Comparison of ENCODE assay signal across 8 mouse cellular contexts in the genomic region with DNA sequence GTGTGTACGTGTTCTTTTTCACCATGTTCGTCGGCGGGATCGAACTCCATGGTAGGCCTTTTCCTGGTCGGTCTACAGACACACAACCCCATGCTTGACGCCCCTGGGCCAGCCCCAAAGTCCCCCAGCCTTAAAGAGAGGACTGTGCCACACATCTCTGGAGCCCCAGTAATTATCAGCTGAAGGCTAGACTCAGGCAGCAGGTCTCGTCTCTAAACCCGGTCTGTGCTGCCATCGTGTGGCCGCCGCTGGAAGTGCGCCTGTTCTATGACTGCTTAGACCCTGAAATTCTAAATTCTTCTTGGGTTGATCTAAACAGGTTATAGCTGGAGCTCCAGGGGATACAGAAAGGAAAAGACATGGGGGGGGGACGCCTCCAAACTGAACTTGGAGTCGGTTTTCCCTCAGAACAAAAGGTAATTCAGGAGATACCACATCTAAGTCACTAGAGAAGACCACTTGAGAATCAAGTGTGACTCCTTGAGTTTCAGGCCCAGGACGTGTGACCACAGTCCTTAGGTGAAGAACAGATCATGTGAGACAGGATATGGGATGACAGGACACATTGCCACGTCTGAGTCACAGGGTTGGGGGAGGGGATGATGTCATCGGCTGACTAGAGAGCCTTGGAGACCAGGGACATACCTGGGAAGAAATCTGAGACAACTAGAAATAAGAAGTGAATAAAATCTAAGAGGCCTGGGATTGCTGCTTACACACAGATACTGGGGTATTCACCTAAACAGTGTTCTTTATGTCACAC. TPM values are rescaled to one million over a fixed set of nuclear protein-coding genes. Genes with fewer than 3 reads are reported as not detected.
DNase-seq lines count a peak whose midpoint lies in the region; ATAC-seq and TF ChIP-seq lines count a peak whose summit lies in the region.

No protein-coding gene starts in this region.

- H3K9me3 ChIP-seq in embryonic facial prominence, embryonic 12.5 days: no peaks in the 10 kb centered on the region

- H3K36me3 ChIP-seq in embryonic facial prominence, embryonic 12.5 days: no peaks in the 10 kb centered on the region
- no peaks in the 10 kb centered on the region for H3K36me3 ChIP-seq in kidney, adult 2 months (ENCODE audit: control insufficient read depth, insufficient read depth, low read length)

- peak; percentile 58; the same call in 1 of the 2 replicates for ATAC-seq in embryonic facial prominence, embryonic 12.5 days (ENCODE audit: insufficient number of reproducible peaks, insufficient read depth, low FRiP score, low TSS enrichment)

- H3K9ac ChIP-seq in embryonic facial prominence, embryonic 12.5 days: no peak overlapping the region

- no peak for TF ChIP-seq POLR2A in kidney, adult 2 months (IDR thresholded peaks at IDR 0.05; ENCODE audit: low read depth, low read length)

- H3K4me2 ChIP-seq in embryonic facial prominence, embryonic 12.5 days (replicated peaks): peak overlapping the region; percentile 38

- H3K4me3 ChIP-seq in embryonic facial prominence, embryonic 12.5 days: no peak overlapping the region
- no peak overlapping the region for H3K4me3 ChIP-seq in kidney, adult 2 months (ENCODE audit: insufficient read depth, low read depth, low read length)

- no peaks in the 10 kb centered on the region for H3K4me1 ChIP-seq in embryonic facial prominence, embryonic 12.5 days
- H3K4me1 ChIP-seq in kidney, adult 2 months (ENCODE audit: control insufficient read depth, insufficient read depth, low read length): no peaks in the 10 kb centered on the region

- DNase-seq in 3134 (ENCODE audit: extremely low read depth, insufficient read length, low spot score) (peak; percentile 71), liver (peak; percentile 85)
- DNase-seq in adrenal gland, postnatal 25 days: peak; percentile 83
- DNase-seq in heart, adult 18-20 months: peak; percentile 63 to 91
- DNase-seq in kidney, adult 2 months: peak; percentile 79
- DNase-seq in monocyte, adult 2 months (ENCODE audit: low read depth in 1 of 2, low spot score in 2 of 2): peak; percentile 39 to 71
- DNase-seq in spleen, postnatal 4 days (ENCODE audit: low spot score in 2 of 2): peak; percentile 80 to 94

- peak; percentile 89 for TF ChIP-seq CTCF in kidney, adult 2 months (conservative IDR thresholded peaks at IDR 0.05; ENCODE audit: insufficient read depth, insufficient read length, low read depth, low read length)

- 21% methylated on average over 18 of the region's 18 CpGs for WGBS in embryonic facial prominence, embryonic 12.5 days
- WGBS in kidney, adult 2 months: 19% methylated on average over 18 of the region's 18 CpGs

- H3K27ac ChIP-seq in embryonic facial prominence, embryonic 12.5 days: no peak overlapping the region
- H3K27ac ChIP-seq in kidney, adult 2 months (ENCODE audit: insufficient read depth, low read depth, low read length): no peak overlapping the region

- H3K27me3 ChIP-seq in embryonic facial prominence, embryonic 12.5 days: no peaks in the 10 kb centered on the region
- no peaks in the 10 kb centered on the region for H3K27me3 ChIP-seq in kidney, adult 2 months (replicated peaks; ENCODE audit: control insufficient read depth, insufficient read depth, low read length)

RNA-seq across cellular contexts. Expression of a gene that starts 21.2 kb away (rescaled TPM):
- 904 and 1,056 TPM in 2 replicates for total RNA-seq in adrenal gland, postnatal 25 days (2021)
- polyA plus RNA-seq in embryonic facial prominence, embryonic 12.5 days (2016; fragmentation: Nextera tagmentation; extraction: Ambion mirVana): 1,469 and 1,519 TPM in 2 replicates
- 1,000 to 10,000 TPM; 1,847 to 1,982 TPM for total RNA-seq in heart, adult 18-20 months (2021)
- polyA plus RNA-seq in kidney, adult 2 months (2012; rRNA removed): 116 and 173 TPM in 2 replicates

RNA-seq across cellular contexts. Expression of a gene that starts 28.8 kb away (rescaled TPM):
- not detected in 2 replicates for total RNA-seq in adrenal gland, postnatal 25 days (2021)
- not detected in 2 replicates for polyA plus RNA-seq in embryonic facial prominence, embryonic 12.5 days (2016; fragmentation: Nextera tagmentation; extraction: Ambion mirVana)
- total RNA-seq in heart, adult 18-20 months (2021): not detected
- not detected in 2 replicates for polyA plus RNA-seq in kidney, adult 2 months (2012; rRNA removed)

RNA-seq across cellular contexts. Expression of a gene that starts 35.8 kb away (rescaled TPM):
- total RNA-seq in adrenal gland, postnatal 25 days (2021): not detected in 2 replicates
- polyA plus RNA-seq in embryonic facial prominence, embryonic 12.5 days (2016; fragmentation: Nextera tagmentation; extraction: Ambion mirVana): not detected in 2 replicates
- not detected for total RNA-seq in heart, adult 18-20 months (2021)
- polyA plus RNA-seq in kidney, adult 2 months (2012; rRNA removed): not detected in 2 replicates

RNA-seq across cellular contexts. Expression of a gene that starts 37.6 kb away (rescaled TPM):
- total RNA-seq in adrenal gland, postnatal 25 days (2021): not detected in 2 replicates
- polyA plus RNA-seq in embryonic facial prominence, embryonic 12.5 days (2016; fragmentation: Nextera tagmentation; extraction: Ambion mirVana): 8.1 and 12.4 TPM in 2 replicates
- under 1 TPM in 1 of 2 experiments, not detected in 1; 0.31 TPM for total RNA-seq in heart, adult 18-20 months (2021)
- polyA plus RNA-seq in kidney, adult 2 months (2012; rRNA removed): 0.08 TPM in 1 of 2 replicates, not detected in the other

RNA-seq across cellular contexts. Expression of a gene that starts 49.8 kb away (rescaled TPM):
- total RNA-seq in adrenal gland, postnatal 25 days (2021): not detected in 2 replicates
- polyA plus RNA-seq in embryonic facial prominence, embryonic 12.5 days (2016; fragmentation: Nextera tagmentation; extraction: Ambion mirVana): not detected in 2 replicates
- not detected for total RNA-seq in heart, adult 18-20 months (2021)
- polyA plus RNA-seq in kidney, adult 2 months (2012; rRNA removed): not detected in 2 replicates
